Mouse (Mus musculus): Measurements from ENCODE around the gene Cacna1c.

The Cacna1c gene

DNA sequence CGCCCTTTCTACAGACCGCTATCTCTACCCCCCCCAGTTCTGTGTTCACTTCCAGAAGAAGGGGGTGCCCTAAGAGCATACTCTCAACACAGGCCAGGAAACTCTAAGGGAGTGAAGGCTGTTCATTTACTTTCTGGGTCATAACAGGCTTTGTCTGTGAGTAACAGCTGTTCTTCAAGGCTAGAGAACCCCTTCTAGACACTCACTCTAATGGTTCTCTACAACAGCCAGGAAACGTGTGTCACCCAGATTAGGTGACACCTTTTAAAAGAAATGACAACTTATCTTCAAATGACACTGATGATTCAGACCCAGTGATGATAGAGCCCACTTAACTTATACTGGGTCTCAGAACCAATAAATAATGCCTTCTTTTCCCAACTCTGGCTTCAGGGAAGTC, 461.1 kb downstream of the Cacna1c start:
- DNase-seq: no peak

DNA sequence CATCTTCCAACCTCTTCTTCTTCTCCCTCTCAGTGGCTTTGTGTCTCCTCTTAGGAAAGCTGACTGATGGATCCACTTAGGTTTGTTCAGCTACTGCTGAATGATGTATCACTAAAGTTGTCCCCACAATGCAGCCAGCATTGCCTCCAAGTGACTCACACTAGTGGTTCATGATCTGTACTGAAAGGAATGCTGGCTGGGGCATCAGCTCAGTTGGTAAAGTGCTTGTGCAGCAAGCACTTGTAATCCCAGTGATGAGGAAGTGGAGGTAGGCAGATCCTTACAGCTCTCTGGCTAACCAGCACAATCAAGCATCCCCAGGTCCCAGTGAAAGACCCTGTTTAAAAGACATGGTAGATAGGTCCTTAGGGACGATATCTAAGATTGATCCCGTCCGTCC, 464.3 kb downstream of the Cacna1c start:
- no peak for DNase-seq

- DNase-seq: no peak
Measured at GRCm38 (mm10) chr6:118724908-118725307, 471.3 kb downstream of the Cacna1c start.

DNA sequence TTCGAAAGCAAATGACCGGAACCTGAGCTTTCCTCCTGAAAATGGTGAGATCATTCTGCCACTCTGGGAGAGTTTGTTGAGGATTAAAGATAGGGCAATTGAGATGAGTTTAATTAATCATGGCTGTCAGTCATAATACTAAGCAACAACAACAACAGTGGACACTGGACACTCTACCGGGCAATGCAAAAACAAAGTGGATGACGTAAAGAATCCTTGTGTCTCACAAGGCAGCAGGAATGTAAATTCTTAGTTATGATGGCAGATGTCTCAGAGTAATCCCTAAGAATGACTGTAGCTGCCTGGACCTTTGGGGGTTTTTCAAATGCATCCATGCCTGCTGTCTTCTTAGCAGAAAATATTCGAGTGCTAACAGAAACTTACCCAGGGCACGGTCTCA, 471.8 kb downstream of the Cacna1c start:
- DNase-seq: no peak

DNA sequence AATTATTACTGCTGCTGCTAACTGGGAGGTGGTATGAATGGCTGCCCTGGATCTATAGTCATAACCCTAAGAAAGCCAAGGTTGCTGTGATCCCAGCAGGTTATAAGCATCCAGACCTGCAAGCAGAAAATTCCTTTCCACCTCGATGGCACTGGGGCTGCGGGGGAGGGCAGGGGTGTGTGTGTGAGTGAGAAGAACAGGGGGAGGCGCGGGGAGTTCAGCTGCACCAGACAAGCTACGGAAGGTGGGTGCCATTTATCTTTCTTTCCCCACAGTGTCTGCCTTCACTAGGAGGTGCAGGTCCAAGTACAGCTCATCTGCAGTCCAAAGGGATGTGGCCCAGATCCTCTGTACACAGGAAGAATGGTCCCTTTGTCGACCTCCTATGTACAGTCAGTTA, 473.9 kb downstream of the Cacna1c start:
- DNase-seq: no peak

- DNase-seq: no peak
Measured at GRCm38 (mm10) chr6:118719486-118719885, 476.7 kb downstream of the Cacna1c start.

DNA sequence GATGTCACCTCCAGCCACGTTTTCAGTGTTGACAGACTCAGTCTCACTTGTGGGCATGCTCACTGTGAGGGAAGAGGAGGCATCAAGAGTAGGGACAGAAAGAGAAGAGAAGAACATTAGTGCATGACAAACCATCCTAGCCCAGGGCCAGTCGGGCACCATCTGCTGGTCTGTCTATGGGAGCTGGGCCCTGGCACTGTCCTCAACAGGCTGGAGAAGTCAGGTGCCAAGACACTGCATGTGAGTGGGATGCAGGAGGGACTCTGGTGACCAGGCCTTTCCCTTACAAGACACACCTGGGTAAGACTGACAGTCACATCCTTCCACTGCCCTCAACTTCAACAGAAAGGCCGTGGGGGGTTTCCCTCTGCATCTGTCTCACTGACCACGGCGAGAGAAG, 482.9 kb downstream of the Cacna1c start:
- DNase-seq: no peak

- no peak for DNase-seq
Measured at GRCm38 (mm10) chr6:118711677-118712322, 484.4 kb downstream of the Cacna1c start.

DNA sequence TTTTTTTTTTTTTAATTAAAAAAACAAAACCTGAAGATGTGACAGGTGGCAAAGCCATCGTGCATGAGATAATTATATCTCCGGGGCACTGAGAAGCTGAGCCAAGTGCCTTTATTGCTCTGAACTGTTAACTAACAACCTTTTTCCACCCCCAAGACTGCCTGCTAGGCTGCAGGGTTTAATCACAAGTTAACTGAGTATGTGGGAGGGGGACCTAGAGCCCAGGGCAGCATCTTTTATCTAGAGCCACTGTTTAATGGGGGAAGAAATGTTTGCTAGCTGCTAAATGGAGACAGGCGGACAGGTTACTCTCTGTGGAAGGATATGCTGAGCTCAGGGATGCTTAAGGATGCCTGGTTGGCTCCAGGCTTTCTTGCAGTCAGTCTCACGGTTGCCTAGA, 489.2 kb downstream of the Cacna1c start:
- no peak for DNase-seq

GRCm38 (mm10) chr6:118705840-118706239, 490.4 kb downstream of the Cacna1c start:
- no peak for DNase-seq

DNA sequence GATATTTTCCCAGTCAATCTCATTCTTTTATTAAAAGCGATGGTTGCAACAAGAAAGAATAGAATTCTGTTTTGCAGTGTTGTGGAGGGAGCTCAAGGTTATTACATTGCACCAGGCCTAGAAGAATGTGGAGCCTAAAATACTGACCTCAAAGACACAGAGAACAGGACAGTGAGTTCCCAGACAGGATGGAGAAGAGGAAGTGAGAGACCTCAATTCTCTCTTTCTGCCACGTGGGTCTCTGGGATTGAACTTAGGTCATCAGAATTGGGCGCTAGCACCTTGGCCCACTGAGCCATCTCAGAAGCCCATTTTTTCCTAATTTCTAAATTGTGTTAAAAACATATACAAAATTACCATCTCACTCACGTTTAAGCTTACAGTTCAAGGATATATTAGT, 501.6 kb downstream of the Cacna1c start:
- DNase-seq: no peak

- DNase-seq: no peak
Measured at GRCm38 (mm10) chr6:118689447-118689846, 506.8 kb downstream of the Cacna1c start.

DNA sequence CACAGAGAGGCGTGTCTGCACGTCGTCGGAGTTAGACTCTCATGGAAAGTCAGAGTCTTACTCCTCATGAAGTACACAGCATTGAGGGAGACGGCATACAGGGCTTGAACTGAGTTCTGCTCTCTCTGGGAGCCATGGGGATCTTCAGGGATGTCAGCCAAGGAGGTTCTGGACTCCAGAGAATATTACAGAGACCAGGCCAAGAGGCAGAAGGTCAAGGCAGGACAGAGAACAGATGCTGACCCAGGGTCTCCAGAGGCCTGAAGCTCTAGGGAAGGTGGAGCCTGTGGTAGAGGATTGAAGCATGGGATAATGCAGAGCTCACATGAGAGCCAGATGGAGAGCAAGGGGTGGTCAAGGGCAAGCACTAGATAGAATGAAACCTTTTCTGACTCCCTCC, 507.4 kb downstream of the Cacna1c start:
- DNase-seq: no peak

- DNase-seq: no peak
Measured at GRCm38 (mm10) chr6:118680814-118681213, 515.4 kb downstream of the Cacna1c start.

GRCm38 (mm10) chr6:118678031-118678430, 518.2 kb downstream of the Cacna1c start:
- no peak for DNase-seq

- DNase-seq: no peak
Measured at GRCm38 (mm10) chr6:118677306-118677705, 518.9 kb downstream of the Cacna1c start.

- no peak for DNase-seq
Measured at GRCm38 (mm10) chr6:118674781-118675180, 521.4 kb downstream of the Cacna1c start.

DNA sequence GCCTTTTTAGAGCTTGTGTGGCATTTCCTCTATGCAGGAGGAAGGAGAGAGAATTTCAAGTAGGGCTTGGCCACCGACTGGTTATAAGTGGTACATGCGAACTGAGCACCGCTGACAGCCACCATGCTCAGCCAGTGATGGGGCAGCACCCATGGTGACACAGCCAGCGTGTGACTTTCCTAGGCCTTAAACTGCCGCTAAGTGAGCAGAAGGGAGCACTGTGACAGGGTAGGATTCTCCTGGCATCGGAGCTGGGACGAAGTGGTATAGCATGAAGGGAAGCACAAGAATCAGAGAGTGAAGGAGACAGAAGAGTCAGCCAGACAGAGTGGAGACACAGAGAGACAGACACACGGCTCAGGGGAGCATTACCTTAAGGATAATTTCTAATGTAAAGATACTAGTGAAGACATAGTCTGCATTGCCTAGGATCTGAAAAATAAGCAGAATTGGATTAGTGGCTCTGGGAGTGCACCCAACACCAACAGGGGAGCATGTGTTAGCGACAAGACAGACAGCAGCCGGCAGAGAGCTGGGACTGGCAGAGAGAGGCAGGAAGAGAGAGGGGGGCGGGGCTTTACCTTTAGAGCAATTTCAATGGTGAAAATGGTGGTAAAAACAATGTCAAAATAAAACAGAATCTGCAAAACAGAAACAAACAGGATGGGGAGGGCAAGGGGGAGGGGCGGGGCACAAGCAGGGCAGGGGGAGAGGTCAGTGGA, 522.1 kb downstream of the Cacna1c start:
- DNase-seq: no peak

GRCm38 (mm10) chr6:118653331-118653730, 542.9 kb downstream of the Cacna1c start:
- DNase-seq: no peak

DNA sequence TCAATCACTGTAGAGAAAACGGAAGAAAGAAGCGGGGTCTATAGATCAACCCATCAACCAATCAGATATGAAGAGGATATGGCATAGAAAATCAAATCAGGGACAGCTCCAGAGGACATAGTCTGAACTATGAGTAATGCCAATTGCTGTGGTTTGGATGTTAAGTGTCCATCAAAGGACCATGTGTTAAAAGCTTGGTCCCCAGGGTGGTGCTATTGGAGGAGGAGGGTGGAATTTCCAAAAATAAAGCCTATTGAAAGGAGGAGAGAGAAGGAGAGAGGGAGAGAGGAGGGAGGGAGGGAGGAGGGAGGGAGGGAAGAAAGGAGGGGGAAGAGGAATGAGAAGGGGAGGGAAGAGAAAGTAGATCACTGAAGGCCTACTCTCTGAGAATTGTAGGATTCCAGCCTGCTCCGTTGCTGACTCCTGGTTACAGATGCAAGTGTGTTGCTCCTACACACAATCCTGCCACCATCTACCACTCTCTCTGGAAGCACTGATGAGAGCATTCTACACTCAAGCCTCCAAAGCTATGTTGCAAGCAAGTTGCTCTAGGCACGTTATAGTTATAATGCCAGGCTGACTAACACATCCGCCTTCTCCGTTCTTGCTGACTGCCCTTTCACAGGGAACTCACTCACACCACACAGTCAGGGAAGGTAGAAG, 547.0 kb downstream of the Cacna1c start:
- no peak for DNase-seq

GRCm38 (mm10) chr6:118646265-118647061, 549.8 kb downstream of the Cacna1c start:
- DNase-seq: peak; percentile 55

DNA sequence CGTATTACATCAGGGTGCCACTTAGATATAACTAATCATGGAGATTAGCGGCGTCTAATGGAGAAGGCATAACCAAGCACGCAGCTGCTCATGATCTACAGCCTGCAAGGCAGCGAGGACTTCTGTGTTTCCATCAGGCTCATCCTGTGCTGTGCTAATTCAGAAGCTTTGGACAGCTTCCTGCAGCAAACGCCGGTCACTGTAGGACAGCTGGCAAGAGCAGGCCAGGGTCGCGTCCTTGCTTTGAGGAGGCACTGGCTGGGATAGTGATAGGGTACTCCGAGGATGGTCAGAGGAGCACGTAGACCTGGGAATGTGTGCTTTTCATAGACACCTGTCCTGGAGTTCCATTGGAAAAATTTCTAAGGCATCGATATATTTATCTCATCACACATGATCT, 551.4 kb downstream of the Cacna1c start:
- DNase-seq: no peak

GRCm38 (mm10) chr6:118643541-118643940, 552.7 kb downstream of the Cacna1c start:
- no peak for DNase-seq

Measured in kidney, adult 18-20 months (tissue).